Mouse (Mus musculus): ENCODE data around the gene Nlrp4f. TPM values are rescaled to one million over a fixed set of nuclear protein-coding genes. Genes with fewer than 3 reads are reported as not detected.
A peak's percentile ranks its signal among the peaks of the same experiment; 100 is the strongest.

The Nlrp4f gene
- total and polyA plus RNA-seq, 3 experiments = 0.04 TPM; not detected in 2

GRCm38 (mm10) chr13:65175734-65176471, 29.9 kb downstream of the Nlrp4f start:
- no peaks in the 10 kb centered on the region for H3K9me3 ChIP-seq (replicated peaks; ENCODE audit: insufficient read depth, low read length)
- H3K4me1 ChIP-seq (ENCODE audit: control insufficient read depth in 1 of 2, insufficient read depth in 2 of 2, low read length in 2 of 2) = no peaks in the 10 kb centered on the region
- no peaks in the 10 kb centered on the region for H3K79me2 ChIP-seq (ENCODE audit: control insufficient read depth, insufficient read depth, low read length, poor library complexity)
- peak; percentile 72 for TF ChIP-seq ZC3H11A (IDR thresholded peaks at IDR 0.05; ENCODE audit: low read depth, low read length)
- no peak for TF ChIP-seq ZNF384 (IDR thresholded peaks at IDR 0.05; ENCODE audit: low read depth, low read length)
- TF ChIP-seq MEF2A (IDR thresholded peaks at IDR 0.05; ENCODE audit: extremely low read depth, insufficient replicate concordance, low read depth, low read length, poor library complexity, severe bottlenecking) = no peak
- peak; percentile 69 for TF ChIP-seq RAD21 (IDR thresholded peaks at IDR 0.05; ENCODE audit: low read depth, low read length)
- TF ChIP-seq CTCF (IDR thresholded peaks at IDR 0.05 in 2 of 3, conservative IDR thresholded peaks at IDR 0.05 in 1 of 3; ENCODE audit: control insufficient read depth in 1 of 3, insufficient read depth in 1 of 3, low read depth in 2 of 3, low read length in 3 of 3, poor library complexity in 1 of 3, severe bottlenecking in 1 of 3) = peak; percentile 68 to 87 (median 87)
- TF ChIP-seq SMC3 (IDR thresholded peaks at IDR 0.05; ENCODE audit: low read depth, low read length) = peak; percentile 93
- H3K27me3 ChIP-seq (ENCODE audit: control insufficient read depth in 1 of 2, insufficient read depth in 2 of 2, low read length in 2 of 2) = no peaks in the 10 kb centered on the region
- H3K4me3 ChIP-seq (ENCODE audit: control insufficient read depth in 1 of 2, insufficient read depth in 1 of 2, low read depth in 2 of 2, low read length in 2 of 2) = no peak overlapping the region
- peak; percentile 73 for DNase-seq (ENCODE audit: low read depth, low spot score)
- no peaks in the 10 kb centered on the region for H3K36me3 ChIP-seq (ENCODE audit: control insufficient read depth in 1 of 2, insufficient read depth in 2 of 2, low read length in 2 of 2)
- no peak overlapping the region for H3K9ac ChIP-seq (ENCODE audit: control insufficient read depth, low read depth, low read length, poor library complexity, severe bottlenecking)
- no peak overlapping the region for H3K27ac ChIP-seq (ENCODE audit: control insufficient read depth, low read depth, low read length)

- Histone ChIP-seq H3K27ac (ENCODE audit: control insufficient read depth, low read depth, low read length) (no peak overlapping the region), H3K9ac (ENCODE audit: control insufficient read depth, low read depth, low read length, poor library complexity, severe bottlenecking) (no peak overlapping the region), H3K4me1 (ENCODE audit: control insufficient read depth in 1 of 2, insufficient read depth in 2 of 2, low read length in 2 of 2) (no peaks in the 10 kb centered on the region), H3K79me2 (ENCODE audit: control insufficient read depth, insufficient read depth, low read length, poor library complexity) (no peaks in the 10 kb centered on the region), H3K4me3 (ENCODE audit: control insufficient read depth in 1 of 2, insufficient read depth in 1 of 2, low read depth in 2 of 2, low read length in 2 of 2) (no peak overlapping the region), H3K9me3 (replicated peaks; ENCODE audit: insufficient read depth, low read length) (no peaks in the 10 kb centered on the region), H3K36me3 (ENCODE audit: control insufficient read depth in 1 of 2, insufficient read depth in 2 of 2, low read length in 2 of 2) (no peaks in the 10 kb centered on the region), H3K27me3 (ENCODE audit: control insufficient read depth in 1 of 2, insufficient read depth in 2 of 2, low read length in 2 of 2) (no peaks in the 10 kb centered on the region)
- no peak for TF ChIP-seq MXI1 (IDR thresholded peaks at IDR 0.05; ENCODE audit: low read depth, low read length)
- no peak for TF ChIP-seq CHD1 (IDR thresholded peaks at IDR 0.05; ENCODE audit: low read depth, low read length)
- no peak for TF ChIP-seq MEF2A (IDR thresholded peaks at IDR 0.05; ENCODE audit: extremely low read depth, insufficient replicate concordance, low read depth, low read length, poor library complexity, severe bottlenecking)
- TF ChIP-seq MYC (IDR thresholded peaks at IDR 0.05; ENCODE audit: low read depth, low read length) = no peak
- no peak for TF ChIP-seq RCOR1 (IDR thresholded peaks at IDR 0.05; ENCODE audit: low read depth, low read length)
- TF ChIP-seq HCFC1 (IDR thresholded peaks at IDR 0.05; ENCODE audit: low read depth, low read length) = no peak
- no peak for TF ChIP-seq NELFE (IDR thresholded peaks at IDR 0.05; ENCODE audit: low read depth, low read length)
- TF ChIP-seq SMC3 (IDR thresholded peaks at IDR 0.05; ENCODE audit: low read depth, low read length) = no peak
- TF ChIP-seq NRF1 (IDR thresholded peaks at IDR 0.05; ENCODE audit: insufficient read depth, low read depth, low read length, poor library complexity, severe bottlenecking) = no peak
- no peak for TF ChIP-seq POLR2AphosphoS5 (IDR thresholded peaks at IDR 0.05; ENCODE audit: borderline replicate concordance, low read depth, low read length)
- TF ChIP-seq BHLHE40 (IDR thresholded peaks at IDR 0.05; ENCODE audit: borderline replicate concordance, low read depth, low read length) = no peak
- TF ChIP-seq KAT2A (conservative IDR thresholded peaks at IDR 0.05; ENCODE audit: low read depth, low read length) = no peak
- no peak for TF ChIP-seq GABPA (IDR thresholded peaks at IDR 0.05; ENCODE audit: low read depth, low read length)
- no peak for TF ChIP-seq ZC3H11A (IDR thresholded peaks at IDR 0.05; ENCODE audit: low read depth, low read length)
- no peak for TF ChIP-seq POLR2AphosphoS2 (IDR thresholded peaks at IDR 0.05; ENCODE audit: low read length)
- TF ChIP-seq UBTF (IDR thresholded peaks at IDR 0.05; ENCODE audit: borderline replicate concordance, insufficient read depth, low read depth, low read length) = no peak
- no peak for DNase-seq (ENCODE audit: low read depth, low spot score)
Measured at GRCm38 (mm10) chr13:65174102-65174501, 31.7 kb downstream of the Nlrp4f start.

Data from MEL (cell line).